Mouse (Mus musculus): ENCODE results near the gene Ccnb2.
"Not testable (repeated sequence)": the region's sequence is repeated elsewhere in the genome, so short reads cannot be mapped to it uniquely, and the experiment has no call there.

Gene Ccnb2

DNA sequence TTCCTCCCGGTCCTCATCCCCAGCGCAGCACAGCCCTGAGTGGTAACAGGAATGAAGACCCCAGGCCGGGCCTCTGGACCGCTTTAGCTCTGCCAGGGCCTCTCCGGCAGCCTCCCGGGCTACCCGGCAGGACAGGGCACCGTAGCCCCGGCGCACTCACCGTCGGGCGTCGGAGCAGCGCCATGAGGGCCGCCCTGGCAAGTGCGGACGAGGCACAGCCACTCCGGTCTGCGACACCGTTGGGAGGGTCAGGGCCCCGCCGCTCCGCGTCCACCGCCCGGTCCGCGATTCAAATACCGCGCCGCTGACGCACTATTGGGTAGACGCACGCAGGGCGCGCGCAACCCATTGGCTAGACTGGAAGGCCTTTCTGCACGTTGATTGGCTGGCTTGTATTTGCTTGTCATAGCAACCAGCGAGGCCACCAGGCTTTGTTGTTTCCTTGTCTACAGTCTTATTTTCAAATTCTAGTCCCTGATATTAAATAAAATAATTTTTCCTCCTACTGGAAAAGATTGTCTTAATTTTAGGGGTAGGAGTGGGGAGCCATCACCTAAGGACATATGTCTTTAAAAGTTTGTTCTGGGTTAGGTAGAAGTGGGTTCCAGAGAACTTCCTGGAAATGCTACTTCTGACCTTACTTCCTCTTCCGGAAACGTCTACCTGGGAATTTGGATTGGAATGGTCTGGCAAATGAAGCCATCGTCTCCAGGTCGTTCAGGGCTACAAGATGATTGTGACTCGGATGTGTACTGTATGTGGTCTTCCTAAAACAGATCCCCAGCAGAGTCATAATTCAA is at the start of gene Ccnb2:
Ccnb2 (minus strand) TSS at position 291 of the 800 bp plus-strand sequence.
- peak; percentile 93 for DNase-seq

DNA sequence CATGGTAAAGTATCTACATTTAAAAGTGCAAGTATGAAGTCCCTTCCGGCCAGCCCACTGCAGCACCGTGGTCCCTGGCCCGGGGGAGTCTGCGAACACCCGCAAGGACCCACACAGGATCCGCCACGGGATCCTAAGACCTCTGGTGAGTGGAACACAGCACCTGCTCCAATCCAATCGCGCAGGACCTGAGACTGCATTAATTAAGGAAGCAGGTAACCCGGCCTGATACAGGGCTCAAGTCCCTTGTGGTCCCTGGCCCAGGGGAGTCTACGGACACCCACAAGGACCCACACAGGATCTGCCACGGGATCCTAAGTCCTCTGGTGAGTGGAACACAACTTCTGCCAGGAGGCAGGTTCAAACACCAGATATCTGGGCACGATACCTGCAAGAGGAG is 41.7 kb upstream of the Ccnb2 start:
- DNase-seq, result not testable (repeated sequence)

DNA sequence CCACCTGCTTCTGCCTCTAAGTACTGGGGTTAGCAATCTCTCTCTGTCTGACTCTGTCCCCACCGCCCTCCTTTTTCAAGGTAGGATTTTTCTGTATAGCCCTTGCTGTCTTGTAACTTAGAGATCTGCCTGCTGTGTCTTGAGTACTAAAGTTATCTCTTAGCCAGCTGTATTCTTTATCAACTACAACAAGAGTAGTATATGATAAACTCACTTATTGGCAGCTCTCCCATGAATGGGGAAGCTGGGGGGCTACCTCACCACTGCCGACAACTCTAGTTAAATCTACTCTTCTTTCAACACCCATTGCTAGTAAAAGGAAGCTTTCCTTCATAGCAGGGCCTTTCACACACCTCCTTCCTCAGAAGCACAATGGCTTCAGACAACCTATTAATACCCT is 31.0 kb upstream of the Ccnb2 start:
- no peak for DNase-seq

DNA sequence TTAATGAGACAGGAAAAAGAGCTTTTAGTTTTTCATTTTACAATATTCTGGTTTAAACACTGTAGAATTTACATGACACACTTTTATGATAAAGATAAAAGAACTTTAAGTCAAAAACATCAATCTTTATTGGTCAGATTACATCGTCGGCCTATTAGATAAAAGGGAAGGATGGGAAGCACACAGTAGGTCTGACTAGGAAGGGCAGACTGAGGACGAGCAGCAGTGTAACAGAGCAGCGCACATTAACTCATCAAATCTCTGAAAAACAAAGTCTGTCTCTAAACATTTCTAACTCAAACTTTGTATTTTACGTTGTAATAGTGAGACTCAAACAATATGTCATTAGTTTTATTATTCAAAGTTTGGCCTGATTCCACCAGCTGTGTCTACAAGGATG is 27.7 kb upstream of the Ccnb2 start:
- DNase-seq, result no peak

DNA sequence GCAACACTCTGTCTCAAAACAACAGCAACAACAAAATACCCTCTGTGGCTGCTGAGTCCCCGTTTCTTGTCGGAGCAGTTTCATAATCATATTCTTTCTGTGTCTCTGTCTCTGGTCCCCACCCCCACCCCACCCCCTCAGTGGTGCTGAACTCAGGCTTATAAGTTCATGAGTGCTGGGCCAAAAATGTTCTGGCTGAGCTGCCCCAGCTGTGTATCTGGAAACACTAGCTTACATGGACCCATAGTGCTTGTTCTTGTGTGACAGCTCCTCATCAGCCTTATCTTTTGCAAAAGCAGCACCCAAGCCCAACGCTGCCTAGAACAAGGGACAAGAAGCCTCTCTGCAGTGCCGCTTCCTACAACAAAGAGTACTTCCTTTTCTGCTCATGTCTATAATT is 18.6 kb upstream of the Ccnb2 start:
- peak; percentile 27 to 45 for DNase-seq

DNA sequence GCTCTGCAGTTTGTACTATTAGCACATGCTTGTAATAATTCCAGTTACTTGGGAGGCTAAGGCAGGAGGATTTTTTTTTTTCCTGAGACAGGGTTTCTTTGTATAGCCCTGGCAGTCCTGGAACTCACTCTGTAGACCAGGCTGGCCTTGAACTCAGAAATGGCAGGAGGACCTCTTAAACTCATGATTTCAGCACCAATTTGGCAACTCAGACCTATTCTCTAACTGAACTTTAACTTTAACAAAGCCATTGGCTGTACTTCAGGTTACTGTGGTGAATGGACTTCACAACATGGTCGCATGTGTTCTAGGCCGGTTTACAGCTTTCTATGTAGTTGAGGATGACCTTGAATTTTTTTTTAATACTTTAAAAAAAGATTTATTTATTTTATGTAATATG is 1.3 kb upstream of the Ccnb2 start:
- DNase-seq, result no peak

- peak in 1 of 2 experiments; percentile 19 for DNase-seq
These were observed 4.9 kb downstream of the Ccnb2 start for GRCm38 (mm10) chr9:70416412-70416811.

- DNase-seq, result no peak
These were observed 8.3 kb downstream of the Ccnb2 start for GRCm38 (mm10) chr9:70413038-70413437.

GRCm38 (mm10) chr9:70410668-70411067 is 10.7 kb downstream of the Ccnb2 start:
- DNase-seq, result no peak

DNA sequence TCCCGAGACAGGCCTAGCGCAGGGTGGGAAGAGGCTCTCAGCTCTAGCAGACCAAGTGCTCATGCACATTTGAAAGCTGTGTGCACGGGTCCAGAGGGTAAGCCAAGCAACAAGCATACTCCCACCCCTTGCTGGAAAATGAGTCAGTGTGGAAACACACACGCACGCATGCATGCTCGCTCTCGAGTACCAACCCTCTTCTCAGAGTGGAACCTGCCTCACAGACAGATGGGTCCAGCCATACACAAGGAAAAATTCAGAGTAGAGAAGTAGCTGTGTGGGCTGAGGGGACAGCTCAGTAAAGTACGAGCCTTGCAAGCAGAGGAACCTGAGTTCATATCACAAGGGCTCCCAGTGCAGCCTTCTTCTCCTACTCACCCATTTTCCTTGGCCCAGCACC is 11.6 kb downstream of the Ccnb2 start:
- DNase-seq, result no peak

DNA sequence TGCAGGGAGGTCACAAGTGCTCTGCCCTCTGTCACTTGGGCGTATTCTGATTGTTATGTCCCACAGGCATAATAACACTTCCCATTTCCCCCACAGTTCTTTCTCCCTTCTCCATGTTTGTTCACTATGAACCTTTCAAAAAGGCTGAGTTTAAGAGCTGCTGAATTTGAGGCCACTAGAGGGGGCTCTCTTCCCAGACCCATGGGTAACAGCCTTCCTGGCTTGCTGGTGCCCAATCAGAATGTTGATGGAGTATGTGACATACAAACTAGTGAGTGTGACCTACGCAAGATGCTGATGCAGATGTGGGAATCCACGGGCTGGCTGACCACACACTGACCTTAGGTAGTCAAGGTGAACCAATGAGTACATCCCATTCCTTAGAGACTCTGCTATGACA is 12.6 kb downstream of the Ccnb2 start:
- peak; percentile 50 to 67 for DNase-seq

DNA sequence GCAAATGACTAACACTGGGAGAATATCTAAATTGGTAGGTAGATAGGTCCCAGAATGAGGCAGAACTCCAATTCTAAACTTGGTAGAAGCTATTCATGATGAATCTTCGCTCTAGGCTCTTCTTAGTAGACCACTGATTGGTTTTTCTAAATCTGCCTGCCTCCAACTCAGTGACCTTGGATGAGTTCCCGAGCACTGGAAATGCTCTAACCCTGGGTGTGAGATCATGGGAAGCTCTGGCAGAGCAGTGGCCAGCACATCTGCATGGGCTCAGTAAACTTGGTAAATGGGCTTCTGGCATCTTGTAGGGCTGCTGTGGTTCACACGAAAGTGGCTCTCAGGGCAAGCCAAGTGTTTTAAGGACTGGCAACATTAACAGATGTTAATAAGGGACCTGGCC is 14.8 kb downstream of the Ccnb2 start:
- no peak for DNase-seq

- no peak for DNase-seq
These were observed 19.3 kb downstream of the Ccnb2 start for GRCm38 (mm10) chr9:70401937-70402539.

- DNase-seq, result no peak
These were observed 25.3 kb downstream of the Ccnb2 start for GRCm38 (mm10) chr9:70396083-70396482.

GRCm38 (mm10) chr9:70395617-70396016 is 25.7 kb downstream of the Ccnb2 start:
- peak in 1 of 2 experiments; percentile 59 for DNase-seq

- peak; percentile 31 to 43 for DNase-seq
These were observed 28.8 kb downstream of the Ccnb2 start for GRCm38 (mm10) chr9:70392563-70392907.

DNA sequence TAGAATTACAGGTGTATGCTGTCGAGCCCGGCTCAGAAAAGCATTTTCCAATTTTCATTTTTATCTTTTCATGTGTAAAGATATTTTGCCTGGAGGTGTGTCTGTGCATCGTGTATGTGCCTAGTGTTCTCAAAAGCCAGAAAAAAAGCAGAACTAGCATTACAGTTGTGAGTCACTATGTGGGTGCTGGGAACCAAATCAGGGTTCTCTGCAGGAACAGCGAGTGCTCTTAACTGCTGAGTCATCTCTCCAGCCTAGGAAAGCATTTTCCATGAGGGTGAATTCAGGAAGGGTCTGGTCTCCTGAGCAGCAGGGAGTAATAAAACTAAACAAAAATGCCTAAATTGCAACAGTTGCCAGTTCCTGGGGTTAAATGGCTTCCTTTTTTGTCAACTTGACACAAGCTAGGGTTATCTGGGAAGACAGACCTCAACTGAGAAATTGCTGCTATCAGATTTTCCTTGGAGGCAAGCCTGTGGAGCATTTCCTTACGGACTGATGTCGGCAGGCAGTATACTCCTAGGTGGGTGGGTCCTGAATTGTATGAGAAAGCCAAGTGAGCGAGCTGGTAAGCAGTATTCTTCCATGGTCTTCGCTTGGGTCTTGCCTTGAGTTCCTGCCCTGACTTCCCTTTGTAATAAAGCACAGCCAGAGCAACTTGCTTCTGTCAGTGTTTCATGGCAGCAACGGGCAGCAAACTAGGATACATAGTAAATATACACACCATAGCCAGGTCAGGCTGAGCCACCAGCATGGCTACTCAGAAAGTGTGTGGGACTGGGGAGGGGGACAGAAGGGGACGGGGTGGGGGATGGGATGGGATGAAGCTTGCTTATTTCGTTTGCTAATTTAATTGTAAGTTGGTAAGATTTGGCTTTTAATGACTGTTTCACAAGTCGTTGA is 29.4 kb downstream of the Ccnb2 start:
- no peak for DNase-seq

DNA sequence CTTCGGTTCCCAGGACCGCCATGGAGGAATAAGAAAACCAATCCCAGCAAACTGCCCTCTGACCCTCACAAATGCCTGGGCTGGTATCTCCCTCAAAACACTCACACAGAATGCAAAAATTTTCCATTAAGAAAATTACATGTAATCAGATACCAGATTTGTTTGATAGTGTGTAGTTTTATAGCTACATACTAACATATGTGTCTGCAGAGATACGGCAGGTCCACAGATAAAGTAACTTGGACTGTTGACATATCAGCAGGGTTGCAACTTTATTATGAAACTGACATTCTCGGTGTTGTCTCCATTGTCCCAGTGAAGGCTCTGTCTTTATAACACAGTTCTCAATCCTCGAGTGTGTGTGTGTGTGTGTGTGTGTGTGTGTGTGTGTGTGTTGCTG is 30.3 kb downstream of the Ccnb2 start:
- DNase-seq, result no peak

GRCm38 (mm10) chr9:70389548-70389947 is 31.8 kb downstream of the Ccnb2 start:
- DNase-seq, result no peak

DNA sequence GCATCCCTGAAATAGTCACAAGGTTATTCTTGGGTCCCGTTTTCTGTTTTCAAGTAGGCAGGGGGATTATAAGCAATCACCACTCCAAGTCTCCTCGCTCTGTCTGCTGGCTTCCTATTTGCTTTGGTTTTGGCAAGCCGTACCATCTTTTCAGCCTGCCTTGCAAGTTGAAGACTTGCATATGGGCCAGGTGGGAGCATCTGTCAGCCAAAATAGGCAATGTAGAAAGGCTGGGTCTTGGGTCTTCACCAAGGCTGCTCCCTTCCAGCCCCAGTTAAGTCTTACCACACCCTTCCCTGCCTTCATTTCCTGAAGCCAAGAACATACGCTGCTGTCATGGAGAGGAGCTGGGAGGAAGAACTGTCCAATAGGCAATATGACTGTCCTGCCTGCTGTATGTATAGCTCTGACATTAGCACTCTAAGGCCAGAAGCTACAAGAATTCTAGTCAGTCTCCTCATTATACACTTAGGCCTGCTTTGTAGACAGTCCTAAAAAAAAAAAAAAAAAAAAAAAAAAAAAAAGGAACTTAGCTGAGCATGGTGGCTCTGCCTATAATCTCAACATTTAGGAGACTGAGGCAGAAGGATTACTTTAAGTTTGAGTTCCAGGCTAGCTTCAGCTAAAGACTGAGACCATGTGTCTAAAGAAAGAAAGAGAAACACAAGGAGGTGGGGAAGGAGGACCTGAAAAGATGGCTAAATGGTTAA is 33.8 kb downstream of the Ccnb2 start:
- no peak for DNase-seq

- DNase-seq, result no peak
These were observed 36.2 kb downstream of the Ccnb2 start for GRCm38 (mm10) chr9:70384958-70385728.

GRCm38 (mm10) chr9:70384494-70384893 is 36.9 kb downstream of the Ccnb2 start:
- no peak for DNase-seq
